Mouse (Mus musculus) kidney, adult 2 months (tissue): ENCODE measurements around the gene Kcnn4. TPM values are rescaled to one million over a fixed set of nuclear protein-coding genes. Genes with fewer than 3 reads are reported as not detected.

Experiments used
- DNase-seq: peaks from one replicate; pipeline ENCODE4 v3.0.0; 2021
- H3K27ac ChIP-seq: fragments of 200-500 bp; 2 replicates; pipeline ENCODE4 v1.5.1; 2012; ENCODE audit warnings: low read depth, low read length, control low read depth, inconsistent platforms; ENCODE audit not compliant: insufficient read depth
- H3K27me3 ChIP-seq: fragments of 200-500 bp; replicated peaks from 2 replicates; pipeline ENCODE4 v1.6.1; 2012; ENCODE audit warnings: mild to moderate bottlenecking, moderate library complexity, low read length, inconsistent platforms; ENCODE audit not compliant: control insufficient read depth, insufficient read depth
- H3K36me3 ChIP-seq: fragments of 200-500 bp; 2 replicates; pipeline ENCODE4 v1.6.1; 2012; ENCODE audit warnings: mild to moderate bottlenecking, moderate library complexity, low read length, inconsistent platforms; ENCODE audit not compliant: control insufficient read depth, insufficient read depth
- H3K4me1 ChIP-seq: fragments of 200-500 bp; 2 replicates; pipeline ENCODE4 v1.6.1; 2011; ENCODE audit warnings: low read length; ENCODE audit not compliant: control insufficient read depth, insufficient read depth
- H3K4me3 ChIP-seq: fragments of 200-500 bp; 2 replicates; pipeline ENCODE4 v1.5.1; 2011; ENCODE audit warnings: mild to moderate bottlenecking, low read depth, low read length, control low read depth; ENCODE audit not compliant: insufficient read depth
- CTCF ChIP-seq: fragments of 200-500 bp; conservative IDR thresholded peaks from 2 replicates; pipeline ENCODE4 v1.5.1; 2011; ENCODE audit warnings: low read depth, mild to moderate bottlenecking, control low read depth, low read length, moderate library complexity, mixed read lengths; ENCODE audit not compliant: insufficient read depth, insufficient read length
- POLR2A ChIP-seq: fragments of 200-500 bp; IDR thresholded peaks from one replicate; pipeline ENCODE4 v1.6.1; 2011; ENCODE audit warnings: low read depth, low read length, control low read depth
- WGBS: fragments of 180-500 bp; shearing (Covaris S2); methylation state at CpG from one replicate; pipeline ENCODE4 v1.1.7; 2018; 5-methylcytosine and 5-hydroxymethylcytosine counted together
- polyA plus RNA-seq: library from polyadenylated mRNA; depleted of rRNA; stranded (reverse); fragments of >200 nt; gene quantifications from 2 replicates; pipeline ENCODE4 v1.2.3, GENCODE M21; 2012; rRNA removed

The Kcnn4 gene
- polyA plus RNA-seq, 1 experiment, result 4.1 TPM

GRCm38 (mm10) chr7:24429413-24430112, 59.5 kb downstream of the Kcnn4 start:
- no peak overlapping the region for H3K4me3 ChIP-seq
- TF ChIP-seq POLR2A, result no peak
- no peak for TF ChIP-seq CTCF
- peak; percentile 22 for DNase-seq
- H3K27ac ChIP-seq, result no peak overlapping the region
- WGBS, result 41% methylated on average over 16 of the region's 16 CpGs
- no peaks in the 10 kb centered on the region for H3K4me1 ChIP-seq
- H3K36me3 ChIP-seq, result no peaks in the 10 kb centered on the region
- no peaks in the 10 kb centered on the region for H3K27me3 ChIP-seq

- Histone ChIP-seq H3K36me3 (no peaks in the 10 kb centered on the region), H3K27me3 (no peaks in the 10 kb centered on the region), H3K27ac (no peak overlapping the region), H3K4me1 (no peaks in the 10 kb centered on the region), H3K4me3 (no peak overlapping the region)
- TF ChIP-seq CTCF (no peak), POLR2A (no peak)
- WGBS, result 95% methylated on average over 15 of the region's 15 CpGs
- DNase-seq, result no peak
Measured at GRCm38 (mm10) chr7:24430551-24431345, 60.7 kb downstream of the Kcnn4 start.

- H3K27me3 ChIP-seq, result no peaks in the 10 kb centered on the region
- no peaks in the 10 kb centered on the region for H3K36me3 ChIP-seq
- no peak for TF ChIP-seq POLR2A
- no peak for TF ChIP-seq CTCF
- H3K4me1 ChIP-seq, result no peaks in the 10 kb centered on the region
- DNase-seq, result no peak
- 60% methylated on average over 11 of the region's 11 CpGs for WGBS
- H3K4me3 ChIP-seq, result no peak overlapping the region
- no peak overlapping the region for H3K27ac ChIP-seq
Measured at GRCm38 (mm10) chr7:24431713-24432112, 61.6 kb downstream of the Kcnn4 start.

- no peak overlapping the region for H3K4me3 ChIP-seq
- H3K36me3 ChIP-seq, result no peaks in the 10 kb centered on the region
- no peaks in the 10 kb centered on the region for H3K4me1 ChIP-seq
- H3K27me3 ChIP-seq, result no peaks in the 10 kb centered on the region
- TF ChIP-seq CTCF, result no peak
- TF ChIP-seq POLR2A, result no peak
- no peak for DNase-seq
- no peak overlapping the region for H3K27ac ChIP-seq
- 81% methylated on average over 5 of the region's 5 CpGs for WGBS
Measured at GRCm38 (mm10) chr7:24435305-24435704, 65.2 kb downstream of the Kcnn4 start.

Other genes starting within 250 kb of the Kcnn4 start
- gene Zfp235, start 236.1 kb upstream of the Kcnn4 start, polyA plus RNA-seq, result 5.6 and 6.6 TPM in 2 replicates
- gene Zfp114, start 195.2 kb upstream of the Kcnn4 start, polyA plus RNA-seq, result 0.30 and 0.60 TPM in 2 replicates
- 2.2 and 2.5 TPM in 2 replicates for gene Zfp111, start 158.8 kb upstream of the Kcnn4 start, polyA plus RNA-seq
- gene Zfp109, start 132.7 kb upstream of the Kcnn4 start, polyA plus RNA-seq, result 1.9 and 2.3 TPM in 2 replicates
- gene Zfp108, start 115.5 kb upstream of the Kcnn4 start, polyA plus RNA-seq, result 1.2 and 1.3 TPM in 2 replicates
- gene Zfp93, start 99.8 kb upstream of the Kcnn4 start, polyA plus RNA-seq, result 3.1 and 3.4 TPM in 2 replicates
- 3.8 and 4.3 TPM in 2 replicates for gene Zfp61, start 69.0 kb upstream of the Kcnn4 start, polyA plus RNA-seq
- 9.4 and 10.5 TPM in 2 replicates for gene Zfp94, start 53.6 kb upstream of the Kcnn4 start, polyA plus RNA-seq
- gene Tescl, start 36.3 kb upstream of the Kcnn4 start, polyA plus RNA-seq, result 0.11 and 0.48 TPM in 2 replicates
- not detected in 2 replicates for gene Lypd5, start 21.1 kb upstream of the Kcnn4 start, polyA plus RNA-seq
- 34.9 and 39.8 TPM in 2 replicates for gene Smg9, start 29.4 kb downstream of the Kcnn4 start, polyA plus RNA-seq
- gene Irgc1, start 82.0 kb downstream of the Kcnn4 start, polyA plus RNA-seq, result 0.33 and 0.41 TPM in 2 replicates
- 10.1 and 12.9 TPM in 2 replicates for gene Plaur, start 92.2 kb downstream of the Kcnn4 start, polyA plus RNA-seq
- gene Cadm4, start 111.8 kb downstream of the Kcnn4 start, polyA plus RNA-seq, result 54.7 and 66.4 TPM in 2 replicates
- gene Zfp428, start 136.7 kb downstream of the Kcnn4 start, polyA plus RNA-seq, result 9.5 and 17.1 TPM in 2 replicates
- gene AC161166.1, start 142.2 kb downstream of the Kcnn4 start, polyA plus RNA-seq, result not detected in 2 replicates
- 15.4 and 17.4 TPM in 2 replicates for gene Irgq, start 160.4 kb downstream of the Kcnn4 start, polyA plus RNA-seq
- not detected in 2 replicates for gene Pinlyp, start 175.9 kb downstream of the Kcnn4 start, polyA plus RNA-seq
- 29.0 and 31.2 TPM in 2 replicates for gene Xrcc1, start 176.0 kb downstream of the Kcnn4 start, polyA plus RNA-seq
- 172 and 173 TPM in 2 replicates for gene Ethe1, start 217.3 kb downstream of the Kcnn4 start, polyA plus RNA-seq
- 0.11 and 0.15 TPM in 2 replicates for gene Zfp575, start 217.4 kb downstream of the Kcnn4 start, polyA plus RNA-seq
- 2.8 and 3.1 TPM in 2 replicates for gene Phldb3, start 240.5 kb downstream of the Kcnn4 start, polyA plus RNA-seq